Mouse (Mus musculus) urinary bladder, postnatal 10 days (tissue): Measurements from ENCODE around the gene Cyp4f15.
"Not testable (repeated sequence)": the region's sequence is repeated elsewhere in the genome, so short reads cannot be mapped to it uniquely, and the experiment has no call there.

ENCODE experiments used
- DNase-seq: peaks from one replicate; pipeline ENCODE4 v3.0.0; 2022; ENCODE audit warnings: low spot score

Cyp4f15 gene

GRCm38 (mm10) chr17:32685048-32685750 is at the start of gene Cyp4f15:
Cyp4f15 (plus strand) TSS chr17:32685627.
- DNase-seq = no peak

DNA sequence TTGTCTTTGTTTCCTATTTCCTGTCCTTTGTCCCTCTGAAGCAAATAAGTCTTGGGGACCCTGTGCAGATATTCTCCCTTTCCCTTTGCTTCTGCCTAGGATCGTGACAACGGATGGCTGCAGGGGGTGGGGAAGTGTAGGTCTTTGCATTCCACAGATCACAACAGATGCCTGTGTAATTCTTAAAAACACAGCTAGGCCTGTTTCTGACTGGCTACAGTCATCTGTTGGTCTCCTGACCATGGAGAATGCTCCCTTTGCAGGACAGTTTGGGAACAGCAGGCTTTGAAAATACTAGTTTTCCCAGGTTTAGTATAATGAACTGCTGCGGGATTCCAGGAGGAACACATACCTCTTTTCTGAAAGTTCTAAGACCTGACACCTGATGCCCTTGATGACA is 49.1 kb upstream of the Cyp4f15 start:
- DNase-seq = no peak

GRCm38 (mm10) chr17:32637151-32637550 is 48.3 kb upstream of the Cyp4f15 start:
- no peak for DNase-seq

DNA sequence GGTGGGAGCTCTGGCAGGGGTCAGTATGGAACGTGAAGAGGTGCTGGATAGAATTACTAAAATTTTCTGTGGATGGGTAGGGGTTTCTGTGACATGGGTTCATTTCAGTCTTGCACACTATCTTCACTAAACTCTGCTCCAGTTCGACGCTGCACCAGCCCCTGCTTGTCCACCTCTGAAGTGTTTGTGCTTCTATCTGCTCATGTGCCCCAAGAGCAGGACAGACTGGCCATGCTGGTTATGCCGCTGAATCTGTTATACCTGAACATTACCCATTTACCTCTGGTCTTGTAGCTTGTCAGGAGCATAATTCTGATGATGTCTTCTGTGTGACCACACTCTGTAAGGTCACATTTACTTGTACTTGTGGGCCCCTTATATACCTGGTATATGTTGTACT is 38.8 kb upstream of the Cyp4f15 start:
- no peak for DNase-seq

DNA sequence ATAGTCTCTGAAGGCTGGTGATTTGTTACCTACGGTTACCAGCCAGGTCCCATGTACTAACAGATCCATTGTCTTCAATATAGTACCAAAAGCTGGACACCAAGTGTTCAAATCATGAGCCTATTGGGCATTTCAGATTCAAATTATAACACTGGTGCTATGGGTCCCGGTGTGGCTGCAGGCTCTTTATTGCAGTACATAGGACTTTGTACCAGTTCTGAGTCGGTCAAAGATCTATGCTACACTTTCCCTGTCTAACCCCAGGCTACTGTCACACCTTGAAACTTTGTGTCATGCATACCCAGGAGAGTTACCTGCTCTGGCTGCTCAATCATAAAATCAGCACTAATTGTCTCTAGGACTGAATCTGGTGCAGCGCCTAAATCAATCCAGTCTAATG is 31.6 kb upstream of the Cyp4f15 start:
- DNase-seq = no peak

- no peak for DNase-seq
Measured at GRCm38 (mm10) chr17:32657041-32657440, 28.4 kb upstream of the Cyp4f15 start.

DNA sequence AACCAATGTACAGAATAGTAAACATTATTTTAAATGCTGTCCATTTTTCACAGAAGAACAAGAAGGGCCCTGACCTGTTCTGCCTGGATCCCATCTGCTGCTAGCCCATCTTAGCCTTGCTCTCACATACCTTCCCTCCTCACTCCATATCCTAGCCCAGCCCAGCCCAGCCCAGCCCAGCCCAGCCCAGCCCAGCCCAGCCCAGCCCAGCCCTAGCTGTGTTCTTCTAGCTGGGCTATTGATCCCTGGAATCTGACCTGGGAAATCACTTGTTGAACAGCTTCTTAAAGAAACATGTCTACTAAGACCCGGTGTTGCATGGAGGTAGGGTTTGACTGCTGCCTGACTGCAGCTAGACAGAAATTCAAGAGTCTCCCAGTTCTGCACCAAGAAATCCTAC is 27.2 kb upstream of the Cyp4f15 start:
- no peak for DNase-seq

DNA sequence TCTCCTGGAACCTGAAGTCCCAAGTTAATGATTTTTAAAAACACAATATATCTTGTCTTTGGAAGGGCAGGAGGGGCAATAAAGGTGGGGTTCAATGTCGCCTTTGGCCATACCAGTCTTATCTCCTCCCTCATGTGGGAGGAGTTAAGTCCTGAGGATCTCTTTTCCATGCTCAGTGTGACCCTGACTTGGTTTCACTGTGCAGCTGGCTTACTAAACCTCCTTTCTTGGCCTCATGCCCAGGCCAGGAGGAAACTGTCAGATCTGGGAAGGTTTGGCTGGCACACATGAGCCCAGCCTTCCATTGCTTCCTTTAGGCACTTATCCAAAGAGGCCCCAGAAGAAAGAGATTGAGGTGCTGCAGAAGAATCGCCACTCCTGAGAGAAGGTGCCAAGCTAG is 26.7 kb upstream of the Cyp4f15 start, which contains the start of gene Cyp4f40:
Gene Cyp4f40, plus strand, starts transcription at position 189 of the 400 bp plus-strand sequence.
- DNase-seq = no peak

DNA sequence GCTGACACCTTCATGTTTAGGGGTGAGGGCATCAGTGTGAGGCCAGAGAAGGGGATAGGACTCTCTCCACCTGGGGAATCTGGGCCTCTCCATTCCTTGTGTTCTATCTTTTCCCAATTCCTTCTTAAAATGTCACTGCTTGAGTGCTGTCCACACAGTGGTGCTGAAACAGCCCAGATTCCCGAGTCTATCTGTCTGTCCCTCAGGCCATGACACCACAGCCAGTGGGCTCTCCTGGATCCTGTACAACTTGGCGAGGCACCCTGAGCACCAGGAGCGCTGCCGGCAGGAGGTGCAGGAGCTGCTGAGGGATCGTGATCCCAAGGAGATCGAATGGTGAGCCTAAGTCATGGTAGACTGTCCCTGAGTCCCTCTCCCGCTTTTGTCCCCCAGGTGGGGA is 11.5 kb upstream of the Cyp4f15 start:
- no peak for DNase-seq

GRCm38 (mm10) chr17:32676040-32676635 is 9.3 kb upstream of the Cyp4f15 start:
- DNase-seq = no peak

DNA sequence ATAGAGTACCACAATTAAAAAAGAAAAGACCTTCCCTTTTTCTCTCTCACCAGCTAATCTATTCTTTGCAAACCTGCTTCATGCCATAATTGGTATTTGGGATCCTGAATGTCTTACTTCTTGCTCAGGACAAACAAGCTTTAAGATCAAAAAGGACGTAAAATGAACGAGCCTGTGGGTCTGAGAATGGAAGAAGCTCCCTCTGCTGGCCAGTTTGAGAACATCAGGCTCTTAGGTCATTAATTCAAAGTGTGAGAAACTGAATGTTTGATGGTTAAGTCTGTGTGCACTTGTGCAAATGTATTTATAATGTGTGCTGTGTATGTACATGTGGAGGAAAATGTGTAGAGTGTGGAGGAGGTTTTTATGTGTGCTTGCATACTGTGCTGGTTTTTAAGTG is 5.0 kb upstream of the Cyp4f15 start:
- DNase-seq = no peak

DNA sequence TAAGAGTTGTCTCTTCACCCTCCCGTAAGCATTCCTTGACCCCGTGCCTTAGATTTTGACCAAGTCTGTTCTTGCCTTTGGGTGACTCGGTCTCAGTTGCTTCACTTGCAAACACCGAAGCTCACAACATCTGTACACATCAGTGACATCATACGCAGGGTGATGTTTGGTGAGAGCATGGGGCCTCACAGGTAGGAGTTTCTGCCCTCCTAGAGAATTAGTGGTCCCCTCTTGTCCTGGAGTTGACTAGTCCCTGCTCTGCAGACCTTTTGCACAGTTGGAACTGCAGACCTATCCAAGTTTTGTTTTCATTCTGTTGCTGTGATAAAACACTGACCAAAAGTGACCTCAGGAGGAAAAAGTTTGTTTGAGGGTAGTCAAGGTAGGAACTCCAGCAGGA is 1.3 kb downstream of the Cyp4f15 start:
- no peak for DNase-seq

- no peak for DNase-seq
Measured at GRCm38 (mm10) chr17:32690959-32691358, 5.5 kb downstream of the Cyp4f15 start.

GRCm38 (mm10) chr17:32702826-32703225 is 17.4 kb downstream of the Cyp4f15 start:
- DNase-seq = no peak

DNA sequence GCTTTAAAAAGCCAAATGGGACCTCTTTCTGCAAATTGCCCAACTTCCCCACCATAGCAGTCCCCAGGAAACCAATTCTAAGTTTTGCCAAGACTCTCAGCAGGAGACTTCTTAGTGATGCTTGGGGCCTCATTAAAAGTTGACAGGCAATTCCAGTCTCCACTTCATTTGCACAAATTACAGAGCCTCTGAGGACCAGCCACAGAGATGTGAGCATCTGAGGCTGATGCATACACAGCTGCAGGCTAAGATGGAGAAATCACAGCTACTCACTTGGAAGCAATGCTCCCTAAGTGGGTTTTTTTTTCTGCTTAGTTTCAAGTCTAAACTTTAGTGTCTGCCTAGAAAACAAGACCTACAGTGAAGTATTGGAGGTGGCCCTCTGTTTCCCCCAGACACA is 25.1 kb downstream of the Cyp4f15 start:
- DNase-seq = not testable (repeated sequence)

DNA sequence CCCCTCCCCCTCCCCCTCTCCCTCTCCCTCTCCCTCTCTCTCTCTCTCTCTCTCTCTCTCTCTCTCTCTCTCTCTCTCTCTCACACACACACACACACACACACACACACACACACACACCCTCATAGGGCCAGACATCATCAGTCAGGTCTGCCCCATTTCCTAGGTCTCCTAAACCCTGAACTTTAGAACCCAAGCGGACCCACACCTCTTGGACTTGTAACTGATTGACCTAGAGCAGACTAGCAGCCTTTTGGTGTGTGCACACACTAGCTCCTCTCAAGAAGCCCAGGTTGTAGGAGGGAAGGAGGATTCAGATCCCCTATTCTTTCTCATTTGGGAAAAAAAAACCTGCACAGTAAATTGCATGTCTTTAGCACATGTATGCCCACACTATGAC is 36.7 kb downstream of the Cyp4f15 start:
- not testable (repeated sequence) for DNase-seq

GRCm38 (mm10) chr17:32722771-32723170 is 37.3 kb downstream of the Cyp4f15 start:
- no peak for DNase-seq

DNA sequence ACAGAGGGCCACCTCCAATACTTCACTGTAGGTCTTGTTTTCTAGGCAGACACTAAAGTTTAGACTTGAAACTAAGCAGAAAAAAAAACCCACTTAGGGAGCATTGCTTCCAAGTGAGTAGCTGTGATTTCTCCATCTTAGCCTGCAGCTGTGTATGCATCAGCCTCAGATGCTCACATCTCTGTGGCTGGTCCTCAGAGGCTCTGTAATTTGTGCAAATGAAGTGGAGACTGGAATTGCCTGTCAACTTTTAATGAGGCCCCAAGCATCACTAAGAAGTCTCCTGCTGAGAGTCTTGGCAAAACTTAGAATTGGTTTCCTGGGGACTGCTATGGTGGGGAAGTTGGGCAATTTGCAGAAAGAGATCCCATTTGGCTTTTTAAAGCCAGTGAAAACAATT is 40.9 kb downstream of the Cyp4f15 start:
- not testable (repeated sequence) for DNase-seq

DNA sequence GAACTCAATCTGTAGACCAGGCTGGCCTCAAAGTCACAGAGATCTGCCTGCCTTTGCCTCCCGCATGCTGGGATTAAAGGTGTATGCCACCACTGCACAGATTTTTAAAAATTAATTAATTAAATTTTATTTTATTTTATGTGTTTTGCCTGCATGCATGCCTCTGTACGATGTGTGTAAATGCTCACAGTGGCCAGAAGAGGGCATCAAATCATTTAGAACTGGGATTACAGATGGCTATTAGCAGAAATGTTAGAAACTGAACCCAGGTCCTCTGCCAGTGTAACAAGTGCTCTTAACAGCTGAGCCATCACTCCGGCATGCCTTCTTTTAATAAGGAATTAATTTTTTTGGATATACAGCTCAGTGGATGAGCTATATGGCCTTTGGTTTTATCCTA is 43.6 kb downstream of the Cyp4f15 start:
- DNase-seq = no peak

DNA sequence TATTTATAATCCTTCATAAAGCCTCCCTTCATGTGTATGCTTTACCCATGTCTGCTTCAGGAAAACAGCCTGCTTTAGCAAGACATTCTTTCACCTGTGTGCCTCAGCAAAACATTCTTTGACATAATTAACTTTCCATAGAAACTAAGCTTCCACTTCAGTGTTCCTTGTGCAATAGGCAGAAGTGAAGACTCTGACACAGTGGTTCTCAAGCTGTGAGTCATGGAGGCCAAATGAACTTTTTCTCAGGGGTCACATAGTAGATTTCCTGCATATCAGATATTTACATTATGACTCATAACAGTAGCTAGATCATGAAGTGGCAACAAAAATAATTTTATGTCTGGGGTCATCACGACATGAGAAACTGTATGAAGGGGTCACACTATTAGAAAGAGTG is 53.0 kb downstream of the Cyp4f15 start:
- no peak for DNase-seq

- DNase-seq = no peak
Measured at GRCm38 (mm10) chr17:32741057-32741456, 55.6 kb downstream of the Cyp4f15 start.

DNA sequence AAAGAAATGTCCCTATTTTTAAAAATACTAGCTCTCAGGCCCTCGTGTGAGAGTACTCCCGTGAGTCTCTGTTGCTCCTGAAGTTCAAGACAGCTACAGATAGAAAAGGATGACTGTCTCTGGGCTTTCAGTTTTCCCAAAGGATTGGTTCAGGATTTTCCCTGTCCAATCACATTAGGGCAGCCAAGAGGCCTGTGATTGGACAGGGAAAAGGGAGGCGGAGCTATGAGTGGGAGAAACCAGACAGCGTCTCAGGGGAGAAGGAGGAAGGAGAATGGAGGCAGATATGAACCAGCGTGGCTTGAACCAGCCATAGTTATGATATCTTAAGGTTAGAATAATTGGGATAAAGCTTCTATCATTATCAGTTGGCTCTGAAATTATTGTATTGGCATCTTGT is 65.2 kb downstream of the Cyp4f15 start:
- no peak for DNase-seq
